Mouse (Mus musculus): ENCODE data around the gene Tmem218. TPM values are rescaled to one million over a fixed set of nuclear protein-coding genes. Genes with fewer than 3 reads are reported as not detected.

The Tmem218 gene
- polyA plus RNA-seq, 1 experiment from 2014 or later = 15.4 TPM

- H3K4me1 ChIP-seq = peaks cover 10% of the 10 kb centered on the region
- 44% methylated on average over 7 of the region's 7 CpGs for WGBS
- no peak overlapping the region for H3K9ac ChIP-seq (replicated peaks)
- H3K27me3 ChIP-seq = peaks cover 18% of the 10 kb centered on the region
- H3K27ac ChIP-seq (replicated peaks) = no peak overlapping the region
- peak; percentile 44; the same call in 1 of the 2 replicates for ATAC-seq (ENCODE audit: low FRiP score, low read depth)
- no peaks in the 10 kb centered on the region for H3K9me3 ChIP-seq
- H3K36me3 ChIP-seq = no peaks in the 10 kb centered on the region
- H3K4me2 ChIP-seq (replicated peaks) = peak overlapping the region; percentile 71
- peak overlapping the region; percentile 43; the same call in 1 of the 2 replicates for H3K4me3 ChIP-seq
Observed at GRCm38 (mm10) chr9:37255889-37256225, 47.8 kb downstream of the Tmem218 start.

- Histone ChIP-seq H3K4me1 (no peaks in the 10 kb centered on the region), H3K9me3 (no peaks in the 10 kb centered on the region), H3K27ac (replicated peaks) (no peak overlapping the region), H3K9ac (replicated peaks) (no peak overlapping the region), H3K27me3 (no peaks in the 10 kb centered on the region), H3K4me2 (replicated peaks) (no peak overlapping the region), H3K4me3 (no peak overlapping the region), H3K36me3 (no peaks in the 10 kb centered on the region)
- no peak for ATAC-seq (ENCODE audit: low FRiP score, low read depth)
- WGBS = 93% methylated on average over 2 of the region's 2 CpGs
Observed at GRCm38 (mm10) chr9:37266622-37267021, 58.6 kb downstream of the Tmem218 start.

Other genes with a start within 250 kb of the Tmem218 start
- gene Pknox2, start 60.8 kb upstream of the Tmem218 start, polyA plus RNA-seq (2016; fragmentation: Nextera tagmentation; extraction: Ambion mirVana) = 32.3 and 33.7 TPM in 2 replicates
- gene Slc37a2, start 47.5 kb downstream of the Tmem218 start, polyA plus RNA-seq (2016; fragmentation: Nextera tagmentation; extraction: Ambion mirVana) = 1.1 TPM in 2 replicates
- 11.3 and 13.5 TPM in 2 replicates for gene Ccdc15, start 140.2 kb downstream of the Tmem218 start, polyA plus RNA-seq (2016; fragmentation: Nextera tagmentation; extraction: Ambion mirVana)
- gene Hepacam, start 159.1 kb downstream of the Tmem218 start, polyA plus RNA-seq (2016; fragmentation: Nextera tagmentation; extraction: Ambion mirVana) = 0.26 TPM in 2 replicates
- gene Robo4, start 193.7 kb downstream of the Tmem218 start, polyA plus RNA-seq (2016; fragmentation: Nextera tagmentation; extraction: Ambion mirVana) = 6.1 and 6.2 TPM in 2 replicates
- gene Robo3, start 225.0 kb downstream of the Tmem218 start, polyA plus RNA-seq (2016; fragmentation: Nextera tagmentation; extraction: Ambion mirVana) = 52.2 and 65.0 TPM in 2 replicates